Mouse (Mus musculus) ES-Bruce4 (cell line): ENCODE results near the gene Trh. TPM values are rescaled to one million over a fixed set of nuclear protein-coding genes. Genes with fewer than 3 reads are reported as not detected.

Source experiments
- H3K27ac ChIP-seq: 2 replicates; pipeline ENCODE4 v1.5.1; 2012; ENCODE audit warnings: low read length, inconsistent platforms; ENCODE audit not compliant: insufficient read depth
- H3K27me3 ChIP-seq: 2 replicates; pipeline ENCODE4 v1.6.1; 2012; ENCODE audit warnings: mild to moderate bottlenecking, low read length, inconsistent platforms; ENCODE audit not compliant: control insufficient read depth, poor library complexity, insufficient read depth, severe bottlenecking
- H3K36me3 ChIP-seq: 2 replicates; pipeline ENCODE4 v1.6.1; 2012; ENCODE audit warnings: inconsistent platforms, mild to moderate bottlenecking, low read length, moderate library complexity; ENCODE audit not compliant: control insufficient read depth, poor library complexity, insufficient read depth, severe bottlenecking
- H3K4me1 ChIP-seq: one replicate; pipeline ENCODE4 v1.8.1; 2011; ENCODE audit warnings: low read length; ENCODE audit not compliant: control insufficient read depth, insufficient read depth
- H3K4me3 ChIP-seq: 2 replicates; pipeline ENCODE4 v1.5.1; 2011; ENCODE audit warnings: low read depth, mild to moderate bottlenecking, low read length
- H3K9ac ChIP-seq: 2 replicates; pipeline ENCODE4 v1.6.1; 2012; ENCODE audit warnings: low read depth, mild to moderate bottlenecking, inconsistent platforms; ENCODE audit not compliant: poor library complexity, severe bottlenecking
- H3K9me3 ChIP-seq: replicated peaks from 2 replicates; pipeline ENCODE4 v1.6.1; 2012; ENCODE audit warnings: mild to moderate bottlenecking, low read length, inconsistent platforms; ENCODE audit not compliant: control insufficient read depth, poor library complexity, insufficient read depth, severe bottlenecking
- CTCF ChIP-seq: IDR thresholded peaks from one replicate; pipeline ENCODE4 v1.8.1; 2011; ENCODE audit warnings: low read depth, low read length
- EP300 ChIP-seq: IDR thresholded peaks from 2 replicates; pipeline ENCODE4 v1.6.1; 2011; ENCODE audit warnings: low read depth, low read length; ENCODE audit not compliant: insufficient read depth
- POLR2A ChIP-seq: IDR thresholded peaks from one replicate; pipeline ENCODE4 v1.8.1; 2011; ENCODE audit warnings: low read length; ENCODE audit not compliant: insufficient read depth
- polyA plus RNA-seq: library from polyadenylated mRNA; stranded (reverse); fragments of >200 nt; gene quantifications from 2 replicates; pipeline ENCODE4 v1.2.4, GENCODE M21; 2011; ENCODE audit warnings: low read depth; ENCODE audit not compliant: missing spikeins, insufficient read depth, insufficient read length

Gene Trh
- polyA plus RNA-seq, 1 experiment, result 163 TPM

- Histone ChIP-seq H3K9ac (no peak overlapping the region), H3K9me3 (no peaks in the 10 kb centered on the region), H3K36me3 (no peaks in the 10 kb centered on the region), H3K4me3 (no peak overlapping the region), H3K27me3 (no peaks in the 10 kb centered on the region), H3K4me1 (no peaks in the 10 kb centered on the region), H3K27ac (no peak overlapping the region)
- TF ChIP-seq POLR2A, result no peak
- TF ChIP-seq EP300, result no peak
- no peak for TF ChIP-seq CTCF
These were observed 22.8 kb downstream of the Trh start for GRCm38 (mm10) chr6:92221604-92222003.

- TF ChIP-seq CTCF, result peak; percentile 64
- TF ChIP-seq POLR2A, result no peak
- Histone ChIP-seq H3K9me3 (no peaks in the 10 kb centered on the region), H3K9ac (no peak overlapping the region), H3K36me3 (no peaks in the 10 kb centered on the region), H3K27me3 (no peaks in the 10 kb centered on the region), H3K4me1 (no peaks in the 10 kb centered on the region), H3K4me3 (no peak overlapping the region), H3K27ac (no peak overlapping the region)
These were observed 25.0 kb downstream of the Trh start for GRCm38 (mm10) chr6:92219445-92219844.

- no peak within 1 kb of the TSS for H3K27ac ChIP-seq
- TF ChIP-seq EP300, result no peak
- TF ChIP-seq POLR2A, result peak; percentile 13
- no peaks in the 10 kb centered on the region for H3K9me3 ChIP-seq
- no peaks in the 10 kb centered on the region for H3K4me1 ChIP-seq
- H3K4me3 ChIP-seq, result peak within 1 kb of the TSS; percentile 99
- peak within 1 kb of the TSS; percentile 87 for H3K9ac ChIP-seq
- H3K36me3 ChIP-seq, result no peaks in the 10 kb centered on the region
- no peaks in the 10 kb centered on the region for H3K27me3 ChIP-seq
These were observed 29.5 kb downstream of the Trh start, which contains the start of gene Rbsn for GRCm38 (mm10) chr6:92214773-92215449. Gene Rbsn, minus strand, starts transcription at chr6:92214925.

- Histone ChIP-seq H3K4me3 (peak overlapping the region; percentile 99), H3K9me3 (no peaks in the 10 kb centered on the region), H3K27me3 (no peaks in the 10 kb centered on the region), H3K27ac (no peak overlapping the region), H3K4me1 (no peaks in the 10 kb centered on the region), H3K9ac (peak overlapping the region; percentile 87), H3K36me3 (no peaks in the 10 kb centered on the region)
- TF ChIP-seq POLR2A (no peak), CTCF (no peak), EP300 (no peak)
These were observed 30.2 kb downstream of the Trh start for GRCm38 (mm10) chr6:92214055-92214772.

GRCm38 (mm10) chr6:92199414-92199813, 45.0 kb downstream of the Trh start:
- no peaks in the 10 kb centered on the region for H3K9me3 ChIP-seq
- TF ChIP-seq CTCF (no peak), EP300 (no peak), POLR2A (no peak)
- no peak overlapping the region for H3K9ac ChIP-seq
- no peaks in the 10 kb centered on the region for H3K4me1 ChIP-seq
- no peaks in the 10 kb centered on the region for H3K27me3 ChIP-seq
- peaks cover 26% of the 10 kb centered on the region for H3K36me3 ChIP-seq
- no peak overlapping the region for H3K4me3 ChIP-seq
- no peak overlapping the region for H3K27ac ChIP-seq

Other genes starting within 250 kb of the Trh start
- gene Nr2c2, start 153.3 kb downstream of the Trh start, polyA plus RNA-seq, result 29.3 and 31.7 TPM in 2 replicates
- 72.0 and 74.3 TPM in 2 replicates for gene Mrps25, start 60.6 kb downstream of the Trh start, polyA plus RNA-seq
- 11.9 and 16.7 TPM in 2 replicates for gene Rbsn, start 29.7 kb downstream of the Trh start, polyA plus RNA-seq